Mouse (Mus musculus) heart, embryonic 11.5 days (tissue): ENCODE results near the gene Zfp866. TPM values are rescaled to one million over a fixed set of nuclear protein-coding genes. Genes with fewer than 3 reads are reported as not detected.

Experiments
- ATAC-seq: fragments of 200-750 bp; cut with Nextera tagmentation; replicated peaks from 2 replicates; pipeline ENCODE4 v1.8.0; 2017; ENCODE audit warnings: moderate library complexity; ENCODE audit not compliant: insufficient number of reproducible peaks, low FRiP score, low TSS enrichment
- H3K27ac ChIP-seq: fragments of 300-500 bp; sonication (generic); 2 replicates; pipeline ENCODE4 v1.5.1; 2014; ENCODE audit warnings: mild to moderate bottlenecking, low read depth, low read length
- H3K27me3 ChIP-seq: fragments of 300-500 bp; sonication (generic); 2 replicates; pipeline ENCODE4 v1.6.1; 2014; ENCODE audit warnings: mild to moderate bottlenecking, low read length, mixed read lengths; ENCODE audit not compliant: control insufficient read depth, insufficient read depth
- H3K36me3 ChIP-seq: fragments of 300-500 bp; sonication (generic); 2 replicates; pipeline ENCODE4 v1.6.1; 2014; ENCODE audit warnings: mild to moderate bottlenecking, low read length, moderate library complexity, mixed read lengths; ENCODE audit not compliant: control insufficient read depth, insufficient read depth
- H3K4me1 ChIP-seq: fragments of 300-500 bp; sonication (generic); 2 replicates; pipeline ENCODE4 v1.6.1; 2014; ENCODE audit warnings: low read length; ENCODE audit not compliant: control insufficient read depth, insufficient read depth
- H3K4me2 ChIP-seq: fragments of 300-500 bp; sonication (generic); 2 replicates; pipeline ENCODE4 v1.6.1; 2014; ENCODE audit warnings: mild to moderate bottlenecking, moderate library complexity
- H3K4me3 ChIP-seq: fragments of 300-500 bp; sonication (generic); 2 replicates; pipeline ENCODE4 v1.5.1; 2014; ENCODE audit warnings: low read depth, low read length
- H3K9ac ChIP-seq: fragments of 300-500 bp; sonication (generic); 2 replicates; pipeline ENCODE4 v1.6.1; 2014; ENCODE audit warnings: mild to moderate bottlenecking, low read depth, low read length, moderate library complexity
- H3K9me3 ChIP-seq: fragments of 300-500 bp; sonication (generic); replicated peaks from 2 replicates; pipeline ENCODE4 v1.6.1; 2016; ENCODE audit warnings: low read length; ENCODE audit not compliant: control insufficient read depth
- whole genome bisulfite sequencing: fragments of 180-500 bp; shearing (Covaris S2); extraction: QIAGEN DNeasy Blood & Tissue Kit; methylation state at CpG from one replicate; pipeline ENCODE4 v1.1.7; 2014; ENCODE audit not compliant: insufficient replicate concordance; 5-methylcytosine and 5-hydroxymethylcytosine counted together
- polyA plus RNA-seq: library from polyadenylated mRNA; unstranded; fragments of >200 nt; fragmentation: Nextera tagmentation; extraction: Ambion mirVana; gene quantifications from 2 replicates; pipeline ENCODE4 v1.2.1, GENCODE M21; 2014

Gene Zfp866
- polyA plus RNA-seq, 1 experiment from 2014 or later = 20.0 TPM

- Histone ChIP-seq H3K4me3 (no peak overlapping the region), H3K9me3 (no peaks in the 10 kb centered on the region), H3K4me2 (no peak overlapping the region), H3K9ac (no peak overlapping the region), H3K27me3 (no peaks in the 10 kb centered on the region), H3K27ac (no peak overlapping the region), H3K36me3 (peaks cover 15% of the 10 kb centered on the region), H3K4me1 (peaks cover 15% of the 10 kb centered on the region)
- 80% methylated on average over 2 of the region's 2 CpGs for WGBS
- ATAC-seq = no peak
Observed at GRCm38 (mm10) chr8:69772106-69772505, 18.9 kb downstream of the Zfp866 start.

DNA sequence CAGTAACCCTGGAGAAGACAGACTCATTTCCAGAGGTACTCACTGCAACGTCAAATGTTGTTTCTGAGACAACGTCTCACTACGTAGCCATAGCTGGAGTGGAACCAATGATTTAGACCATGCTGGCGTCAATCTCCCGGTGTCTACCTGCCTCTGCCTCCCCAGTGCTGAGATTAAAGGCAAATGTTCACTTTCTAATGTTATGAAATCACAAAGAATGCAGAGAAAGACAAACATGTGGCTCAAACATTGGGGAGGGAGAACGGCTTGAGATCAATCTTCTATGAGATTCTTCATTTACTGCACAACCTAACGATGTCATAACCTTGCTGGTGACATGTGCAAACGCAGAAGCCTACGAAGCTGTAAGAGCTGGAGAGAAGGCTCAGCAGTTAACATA lies 19.8 kb downstream of the Zfp866 start:
- peaks cover 24% of the 10 kb centered on the region for H3K36me3 ChIP-seq
- no peak overlapping the region for H3K4me3 ChIP-seq
- WGBS = 91% methylated on average over 9 of the region's 9 CpGs
- no peak overlapping the region for H3K27ac ChIP-seq
- H3K9ac ChIP-seq = no peak overlapping the region
- no peak overlapping the region for H3K4me2 ChIP-seq
- H3K27me3 ChIP-seq = no peaks in the 10 kb centered on the region
- no peak for ATAC-seq
- peaks cover 5% of the 10 kb centered on the region for H3K9me3 ChIP-seq
- H3K4me1 ChIP-seq = peaks cover 15% of the 10 kb centered on the region

DNA sequence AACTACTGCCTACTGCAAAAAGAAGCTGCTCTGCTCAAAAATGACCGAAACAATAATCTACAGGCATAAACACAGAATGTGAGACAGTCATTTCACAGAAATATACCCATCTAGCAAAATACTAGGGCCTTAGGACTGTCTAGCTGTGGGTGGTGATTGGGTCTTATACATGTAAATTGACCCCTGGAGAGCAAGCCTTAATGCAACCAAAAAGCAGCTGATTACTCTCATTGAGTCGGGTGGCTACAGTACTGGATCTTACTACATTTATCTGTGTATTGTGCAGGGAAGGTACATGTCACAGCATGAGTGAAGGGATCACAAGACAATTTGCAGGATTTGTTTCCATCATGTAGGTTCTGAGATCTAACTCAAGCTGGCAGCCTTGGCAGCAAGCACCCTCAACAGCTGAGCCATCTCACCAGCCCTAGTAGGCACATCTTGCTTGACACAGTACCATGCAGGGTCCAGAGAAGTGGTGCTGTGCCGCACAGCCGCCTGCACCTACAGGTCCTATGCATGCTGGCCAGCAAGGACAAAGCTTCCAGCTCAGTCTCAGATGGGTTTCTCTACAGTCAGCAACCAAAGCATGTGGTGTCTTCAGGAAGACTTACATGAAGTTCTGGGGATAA lies 29.0 kb downstream of the Zfp866 start:
- H3K27me3 ChIP-seq = no peaks in the 10 kb centered on the region
- peaks cover 41% of the 10 kb centered on the region for H3K36me3 ChIP-seq
- no peak overlapping the region for H3K4me3 ChIP-seq
- no peak overlapping the region for H3K4me2 ChIP-seq
- WGBS = 88% methylated on average over 4 of the region's 4 CpGs
- no peak overlapping the region for H3K27ac ChIP-seq
- peaks cover 16% of the 10 kb centered on the region for H3K9me3 ChIP-seq
- H3K9ac ChIP-seq = no peak overlapping the region
- no peaks in the 10 kb centered on the region for H3K4me1 ChIP-seq
- no peak for ATAC-seq

DNA sequence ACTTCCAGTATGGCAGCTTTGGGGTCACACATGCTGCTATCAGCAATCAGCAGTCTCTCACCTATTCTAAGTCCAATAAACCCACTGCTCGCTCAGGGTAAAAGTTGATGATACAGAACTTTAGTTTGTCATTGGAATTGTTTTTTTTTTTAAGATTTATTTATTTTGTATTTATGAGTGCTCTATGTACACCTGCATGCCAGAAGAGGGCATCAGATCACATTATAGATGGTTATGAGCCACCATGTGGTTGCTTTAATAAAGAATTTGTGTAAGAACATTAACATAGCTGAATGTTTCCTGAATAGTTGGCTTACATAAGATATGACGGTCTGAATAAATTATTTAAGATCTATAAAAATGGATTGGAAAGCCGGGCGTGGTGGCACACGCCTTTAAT lies 32.7 kb downstream of the Zfp866 start:
- H3K36me3 ChIP-seq = peaks cover 10% of the 10 kb centered on the region

DNA sequence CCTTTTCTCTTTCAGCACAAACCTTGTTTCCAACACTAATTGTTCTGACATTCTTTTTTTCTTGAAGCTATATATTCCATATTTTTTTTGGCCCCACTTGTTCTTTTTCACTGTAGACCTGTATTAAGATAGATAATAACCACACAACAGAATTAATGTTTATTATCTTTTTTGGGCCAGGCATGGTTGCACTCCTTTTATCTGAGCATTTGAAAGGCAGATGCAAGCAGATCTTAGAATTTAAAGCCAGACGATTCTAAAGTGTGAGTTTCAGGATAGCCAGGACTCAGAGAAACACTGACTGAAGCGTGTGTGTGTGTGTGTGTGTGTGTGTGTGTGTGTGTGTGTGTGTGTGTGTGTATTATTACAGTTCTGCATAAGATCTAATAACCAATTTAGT lies 38.5 kb downstream of the Zfp866 start:
- 85% methylated on average over 2 of the region's 2 CpGs for WGBS
- Histone ChIP-seq H3K4me3 (no peak overlapping the region), H3K27ac (no peak overlapping the region), H3K27me3 (no peaks in the 10 kb centered on the region), H3K9me3 (no peaks in the 10 kb centered on the region), H3K4me1 (peaks cover 4% of the 10 kb centered on the region; the same call in 1 of the 2 replicates), H3K4me2 (no peak overlapping the region), H3K36me3 (peaks cover 3% of the 10 kb centered on the region; the same call in 1 of the 2 replicates), H3K9ac (no peak overlapping the region)
- no peak for ATAC-seq

More for the DNA sequence above, 32.7 kb downstream of the Zfp866 start:
- H3K4me3 ChIP-seq = no peak overlapping the region
- no peaks in the 10 kb centered on the region for H3K4me1 ChIP-seq
- no peaks in the 10 kb centered on the region for H3K27me3 ChIP-seq
- H3K4me2 ChIP-seq = no peak overlapping the region
- H3K9ac ChIP-seq = no peak overlapping the region
- H3K9me3 ChIP-seq = no peaks in the 10 kb centered on the region
- 90% methylated on average over 5 of the region's 5 CpGs for WGBS
- no peak for ATAC-seq
- no peak overlapping the region for H3K27ac ChIP-seq

DNA sequence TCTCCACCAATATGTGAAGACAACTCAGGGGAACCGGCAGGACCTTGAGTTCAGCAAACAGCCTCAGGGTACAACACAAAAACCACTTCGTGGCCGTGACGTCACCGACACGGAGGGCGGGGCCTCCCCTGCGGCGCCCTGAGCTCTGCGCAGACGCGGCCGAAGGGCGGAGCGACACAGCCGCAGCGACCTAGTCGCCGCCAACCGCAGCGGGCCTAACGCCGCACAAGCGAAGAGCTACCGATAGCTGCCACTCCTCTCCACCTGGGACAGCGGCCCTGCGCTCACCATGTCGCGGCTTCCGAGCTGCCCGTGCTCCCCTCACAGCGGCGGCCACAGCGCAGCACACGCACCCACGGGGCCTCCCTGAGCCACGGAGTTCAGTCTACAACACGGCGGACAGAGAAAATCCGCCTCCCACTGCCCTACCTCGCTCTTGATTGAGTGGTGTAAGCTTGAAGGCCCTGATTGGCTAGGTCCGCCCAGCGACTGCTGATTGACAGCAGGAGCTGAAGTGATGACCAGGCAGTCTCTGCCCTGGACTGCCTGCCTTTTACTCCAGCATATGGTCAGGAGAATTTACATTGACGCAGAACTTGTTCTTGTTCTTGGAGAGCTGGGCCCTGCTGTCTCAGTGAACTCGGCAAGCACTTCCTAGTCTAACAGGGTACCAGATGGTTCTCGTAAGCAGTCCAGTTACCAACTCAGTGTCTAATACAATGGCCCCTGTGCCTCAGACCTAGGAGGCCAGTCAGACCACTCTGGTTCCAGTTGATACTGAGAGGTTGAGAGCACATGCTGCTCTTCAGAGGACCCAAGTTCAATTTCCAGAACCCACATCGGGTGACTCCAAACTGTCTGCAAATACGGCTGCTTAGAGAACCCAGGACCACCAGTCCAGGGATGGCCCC lies 41.2 kb downstream of the Zfp866 start, which contains the start of gene Zfp963:
TSS of gene Zfp963 (minus strand) at position 427 of the 911 bp plus-strand sequence.
- 3% methylated on average over 48 of the region's 48 CpGs for WGBS
- peak within 1 kb of the TSS; percentile 99 for H3K27ac ChIP-seq
- no peaks in the 10 kb centered on the region for H3K9me3 ChIP-seq
- ATAC-seq = peak; percentile 98
- H3K9ac ChIP-seq = peak within 1 kb of the TSS; percentile 95
- H3K4me2 ChIP-seq = peak within 1 kb of the TSS; percentile 62
- H3K36me3 ChIP-seq = no peaks in the 10 kb centered on the region
- peak within 1 kb of the TSS; percentile 80 for H3K4me3 ChIP-seq
- no peaks in the 10 kb centered on the region for H3K27me3 ChIP-seq
- H3K4me1 ChIP-seq = peaks cover 4% of the 10 kb centered on the region; the same call in 1 of the 2 replicates

GRCm38 (mm10) chr8:69741231-69741630 lies 49.7 kb downstream of the Zfp866 start:
- no peak overlapping the region for H3K27ac ChIP-seq
- H3K9me3 ChIP-seq = no peaks in the 10 kb centered on the region
- no peaks in the 10 kb centered on the region for H3K4me1 ChIP-seq
- H3K4me3 ChIP-seq = no peak overlapping the region
- H3K9ac ChIP-seq = no peak overlapping the region
- H3K36me3 ChIP-seq = peaks cover 3% of the 10 kb centered on the region; the same call in 1 of the 2 replicates
- no peak overlapping the region for H3K4me2 ChIP-seq
- WGBS = 76% methylated on average over 2 of the region's 2 CpGs
- no peak for ATAC-seq
- H3K27me3 ChIP-seq = no peaks in the 10 kb centered on the region

DNA sequence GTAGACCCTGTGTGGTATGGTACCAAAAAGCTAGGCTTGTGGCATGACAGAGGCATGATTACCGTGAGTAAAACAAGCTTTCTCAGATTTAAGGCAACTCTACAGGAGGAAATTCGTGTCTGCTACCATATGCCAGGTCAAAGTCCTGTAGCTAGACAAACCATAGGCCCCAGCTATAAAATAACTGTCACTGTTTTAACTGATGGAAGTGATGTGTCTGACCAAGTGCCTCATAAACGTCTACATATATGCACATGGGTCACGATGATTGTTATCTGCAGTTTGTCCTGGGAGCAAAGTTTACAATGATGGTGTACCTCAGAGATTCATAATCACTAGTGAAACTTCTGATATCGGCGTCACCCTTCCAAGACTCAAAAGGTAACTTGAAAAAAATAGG lies 50.2 kb downstream of the Zfp866 start:
- no peak overlapping the region for H3K4me3 ChIP-seq
- WGBS = 78% methylated on average over 6 of the region's 6 CpGs
- no peak overlapping the region for H3K4me2 ChIP-seq
- H3K9ac ChIP-seq = no peak overlapping the region
- H3K27me3 ChIP-seq = no peaks in the 10 kb centered on the region
- ATAC-seq = no peak
- H3K36me3 ChIP-seq = peaks cover 3% of the 10 kb centered on the region; the same call in 1 of the 2 replicates
- H3K9me3 ChIP-seq = no peaks in the 10 kb centered on the region
- H3K27ac ChIP-seq = no peak overlapping the region
- no peaks in the 10 kb centered on the region for H3K4me1 ChIP-seq
